Mouse (Mus musculus): ENCODE measurements around the gene Slc25a14. TPM values are rescaled to one million over a fixed set of nuclear protein-coding genes. Genes with fewer than 3 reads are reported as not detected.

The Slc25a14 gene
- total and polyA plus RNA-seq, 3 experiments: 5.8 to 5.9 TPM; not detected in 1

DNA sequence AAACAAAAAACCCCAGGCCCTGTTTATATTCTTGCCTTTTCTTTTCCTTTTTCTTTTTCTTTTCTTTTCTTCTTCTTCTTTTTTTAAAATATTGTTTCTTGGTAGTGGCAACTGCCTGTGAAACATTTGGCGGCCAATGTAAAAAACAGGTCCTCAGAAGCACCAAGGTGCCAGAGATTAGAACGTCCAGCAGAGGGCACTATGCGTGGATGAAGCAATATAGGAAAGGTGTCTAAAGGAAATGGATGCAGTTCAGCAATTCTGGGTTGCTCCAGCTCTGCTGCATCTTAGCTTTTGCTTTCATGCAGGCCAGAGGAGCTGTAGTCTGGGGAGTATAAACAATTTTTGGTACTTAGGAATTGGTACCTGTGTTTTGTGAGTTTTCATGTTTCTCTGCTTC is 60.2 kb downstream of the Slc25a14 start:
- no peak overlapping the region for H3K27ac ChIP-seq (ENCODE audit: control insufficient read depth, low read depth, low read length)
- TF ChIP-seq GABPA (IDR thresholded peaks at IDR 0.05; ENCODE audit: low read depth, low read length): no peak
- no peak for TF ChIP-seq E2F4 (IDR thresholded peaks at IDR 0.05; ENCODE audit: borderline replicate concordance, low read depth, low read length)
- TF ChIP-seq ZC3H11A (IDR thresholded peaks at IDR 0.05; ENCODE audit: low read depth, low read length): peak; percentile 35; the same call in 1 of the 2 replicates
- no peak for TF ChIP-seq RCOR1 (IDR thresholded peaks at IDR 0.05; ENCODE audit: low read depth, low read length)
- no peak for TF ChIP-seq ZNF384 (IDR thresholded peaks at IDR 0.05; ENCODE audit: low read depth, low read length)
- TF ChIP-seq CTCF (IDR thresholded peaks at IDR 0.05 in 2 of 3, conservative IDR thresholded peaks at IDR 0.05 in 1 of 3; ENCODE audit: control insufficient read depth in 1 of 3, insufficient read depth in 1 of 3, low read depth in 2 of 3, low read length in 3 of 3, poor library complexity in 1 of 3, severe bottlenecking in 1 of 3): peak; percentile 38 to 64 (median 63)
- no peak for TF ChIP-seq HCFC1 (IDR thresholded peaks at IDR 0.05; ENCODE audit: low read depth, low read length)
- no peak for TF ChIP-seq ELF1 (IDR thresholded peaks at IDR 0.05; ENCODE audit: low read depth, low read length)
- TF ChIP-seq POLR2A (IDR thresholded peaks at IDR 0.05; ENCODE audit: control insufficient read depth in 1 of 2, insufficient read depth in 1 of 2, low read depth in 1 of 2, low read length in 2 of 2, poor library complexity in 1 of 2): no peak
- no peak for TF ChIP-seq POLR2AphosphoS2 (IDR thresholded peaks at IDR 0.05; ENCODE audit: low read length)
- TF ChIP-seq NELFE (IDR thresholded peaks at IDR 0.05; ENCODE audit: low read depth, low read length): no peak
- TF ChIP-seq RAD21 (IDR thresholded peaks at IDR 0.05; ENCODE audit: low read depth, low read length): peak; percentile 40
- TF ChIP-seq BHLHE40 (IDR thresholded peaks at IDR 0.05; ENCODE audit: borderline replicate concordance, low read depth, low read length): no peak
- TF ChIP-seq SMC3 (IDR thresholded peaks at IDR 0.05; ENCODE audit: low read depth, low read length): peak; percentile 69
- no peaks in the 10 kb centered on the region for H3K79me2 ChIP-seq (ENCODE audit: control insufficient read depth, insufficient read depth, low read length, poor library complexity)
- H3K4me3 ChIP-seq (ENCODE audit: control insufficient read depth in 1 of 2, insufficient read depth in 1 of 2, low read depth in 2 of 2, low read length in 2 of 2): no peak overlapping the region
- H3K36me3 ChIP-seq (ENCODE audit: control insufficient read depth in 1 of 2, insufficient read depth in 2 of 2, low read length in 2 of 2): no peaks in the 10 kb centered on the region
- H3K9ac ChIP-seq (ENCODE audit: control insufficient read depth, low read depth, low read length, poor library complexity, severe bottlenecking): no peak overlapping the region
- H3K27me3 ChIP-seq (ENCODE audit: control insufficient read depth in 1 of 2, insufficient read depth in 2 of 2, low read length in 2 of 2): no peaks in the 10 kb centered on the region; a peak in 1 of 4 replicates
- H3K4me1 ChIP-seq (ENCODE audit: control insufficient read depth in 1 of 2, insufficient read depth in 2 of 2, low read length in 2 of 2): no peaks in the 10 kb centered on the region; a peak in 1 of 4 replicates
- no peaks in the 10 kb centered on the region for H3K9me3 ChIP-seq (replicated peaks; ENCODE audit: insufficient read depth, low read length)
- DNase-seq (ENCODE audit: low read depth, low spot score): peak; percentile 67

DNA sequence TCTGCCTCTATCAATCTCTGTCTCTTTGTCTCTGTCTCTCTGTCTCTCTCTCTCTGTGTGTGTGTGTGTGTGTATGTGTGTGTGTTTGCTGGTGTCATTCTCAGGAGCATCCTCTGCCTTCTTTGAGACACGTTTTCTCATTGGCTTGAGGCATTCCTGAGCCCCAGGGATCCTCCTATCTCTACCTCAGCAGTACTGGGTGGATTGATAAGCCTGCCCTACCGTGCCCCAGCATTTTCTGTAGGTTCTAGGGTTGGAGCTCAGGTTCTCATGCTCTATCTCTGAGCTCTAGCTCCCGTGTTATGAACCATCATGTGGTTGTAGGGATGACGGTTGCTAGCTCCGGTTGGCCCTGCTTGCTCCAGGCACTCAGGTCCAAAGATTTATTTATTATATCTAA is 60.6 kb downstream of the Slc25a14 start:
- no peak overlapping the region for H3K4me3 ChIP-seq (ENCODE audit: control insufficient read depth in 1 of 2, insufficient read depth in 1 of 2, low read depth in 2 of 2, low read length in 2 of 2)
- H3K4me1 ChIP-seq (ENCODE audit: control insufficient read depth in 1 of 2, insufficient read depth in 2 of 2, low read length in 2 of 2): no peaks in the 10 kb centered on the region; a peak in 1 of 4 replicates
- no peak overlapping the region for H3K27ac ChIP-seq (ENCODE audit: control insufficient read depth, low read depth, low read length)
- peak; percentile 7 for DNase-seq (ENCODE audit: low read depth, low spot score)
- no peaks in the 10 kb centered on the region for H3K79me2 ChIP-seq (ENCODE audit: control insufficient read depth, insufficient read depth, low read length, poor library complexity)
- H3K27me3 ChIP-seq (ENCODE audit: control insufficient read depth in 1 of 2, insufficient read depth in 2 of 2, low read length in 2 of 2): no peaks in the 10 kb centered on the region; a peak in 1 of 4 replicates
- no peaks in the 10 kb centered on the region for H3K9me3 ChIP-seq (replicated peaks; ENCODE audit: insufficient read depth, low read length)
- no peak for TF ChIP-seq ZC3H11A (IDR thresholded peaks at IDR 0.05; ENCODE audit: low read depth, low read length)
- TF ChIP-seq POLR2A (IDR thresholded peaks at IDR 0.05; ENCODE audit: control insufficient read depth in 1 of 2, insufficient read depth in 1 of 2, low read depth in 1 of 2, low read length in 2 of 2, poor library complexity in 1 of 2): no peak
- TF ChIP-seq E2F4 (IDR thresholded peaks at IDR 0.05; ENCODE audit: borderline replicate concordance, low read depth, low read length): no peak
- TF ChIP-seq GATA1 (IDR thresholded peaks at IDR 0.05; ENCODE audit: low read depth, low read length): no peak
- no peak for TF ChIP-seq TCF12 (IDR thresholded peaks at IDR 0.05; ENCODE audit: low read depth, low read length)
- H3K36me3 ChIP-seq (ENCODE audit: control insufficient read depth in 1 of 2, insufficient read depth in 2 of 2, low read length in 2 of 2): no peaks in the 10 kb centered on the region
- no peak overlapping the region for H3K9ac ChIP-seq (ENCODE audit: control insufficient read depth, low read depth, low read length, poor library complexity, severe bottlenecking)

All from MEL (cell line).